Mouse (Mus musculus) naive thymus-derived CD4-positive, alpha-beta T cell, adult 2 months (primary cell): Measurements from ENCODE around the gene Cd40.

Source experiments
- DNase-seq: peaks from one replicate; pipeline ENCODE4 v3.0.0-alpha.2; 2011; ENCODE audit warnings: low read depth

The Cd40 gene

GRCm38 (mm10) chr2:165056377-165057085, 1.1 kb downstream of the Cd40 start:
- DNase-seq, result no peak

- DNase-seq, result no peak
Observed at GRCm38 (mm10) chr2:165059961-165060360, 4.5 kb downstream of the Cd40 start.

- DNase-seq, result no peak
Observed at GRCm38 (mm10) chr2:165061638-165062433, 6.4 kb downstream of the Cd40 start.

- no peak for DNase-seq
Observed at GRCm38 (mm10) chr2:165064489-165064888, 9.1 kb downstream of the Cd40 start.

GRCm38 (mm10) chr2:165068806-165069205, 13.4 kb downstream of the Cd40 start:
- no peak for DNase-seq

GRCm38 (mm10) chr2:165070096-165070816, 14.8 kb downstream of the Cd40 start:
- DNase-seq, result peak; percentile 55

GRCm38 (mm10) chr2:165073381-165073781, 18.0 kb downstream of the Cd40 start:
- no peak for DNase-seq

- DNase-seq, result no peak
Observed at GRCm38 (mm10) chr2:165074081-165074884, 18.9 kb downstream of the Cd40 start.

GRCm38 (mm10) chr2:165074937-165075336, 19.5 kb downstream of the Cd40 start:
- peak; percentile 83 for DNase-seq

GRCm38 (mm10) chr2:165077055-165077454, 21.6 kb downstream of the Cd40 start:
- no peak for DNase-seq

GRCm38 (mm10) chr2:165078045-165078444, 22.6 kb downstream of the Cd40 start:
- no peak for DNase-seq

GRCm38 (mm10) chr2:165078605-165079004, 23.2 kb downstream of the Cd40 start:
- no peak for DNase-seq

- DNase-seq, result no peak
Observed at GRCm38 (mm10) chr2:165080657-165081056, 25.2 kb downstream of the Cd40 start.

- DNase-seq, result no peak
Observed at GRCm38 (mm10) chr2:165081257-165081656, 25.8 kb downstream of the Cd40 start.

- DNase-seq, result no peak
Observed at GRCm38 (mm10) chr2:165086634-165087033, 31.2 kb downstream of the Cd40 start.

- DNase-seq, result no peak
Observed at GRCm38 (mm10) chr2:165089470-165089869, 34.0 kb downstream of the Cd40 start.

GRCm38 (mm10) chr2:165090650-165091049, 35.2 kb downstream of the Cd40 start, which contains the start of gene 1700025C18Rik:
Gene 1700025C18Rik, minus strand, starts transcription at chr2:165090750.
- no peak for DNase-seq

GRCm38 (mm10) chr2:165091433-165091965, 36.1 kb downstream of the Cd40 start:
- DNase-seq, result no peak

GRCm38 (mm10) chr2:165092393-165092792, 37.0 kb downstream of the Cd40 start:
- no peak for DNase-seq

GRCm38 (mm10) chr2:165096367-165096766, 40.9 kb downstream of the Cd40 start:
- no peak for DNase-seq

GRCm38 (mm10) chr2:165098861-165099260, 43.4 kb downstream of the Cd40 start:
- no peak for DNase-seq
